Mouse (Mus musculus) stomach, embryonic 14.5 days (tissue): Measurements from ENCODE around the gene Ppp2r5d. TPM values are rescaled to one million over a fixed set of nuclear protein-coding genes. Genes with fewer than 3 reads are reported as not detected.

Experiments
- ATAC-seq: fragments of 200-750 bp; cut with Nextera tagmentation; 2 replicates; pipeline ENCODE4 v1.8.0; 2017; ENCODE audit warnings: low read depth, moderate TSS enrichment; ENCODE audit not compliant: insufficient number of reproducible peaks, insufficient read depth, low FRiP score
- H3K27ac ChIP-seq: fragments of 300-500 bp; sonication (generic); 2 replicates; pipeline ENCODE4 v1.5.1; 2014; ENCODE audit warnings: mild to moderate bottlenecking, low read length, moderate library complexity, mixed read lengths
- H3K27me3 ChIP-seq: fragments of 300-500 bp; sonication (generic); 2 replicates; pipeline ENCODE4 v1.6.1; 2014; ENCODE audit warnings: low read length, control low read depth, mixed read lengths; ENCODE audit not compliant: control insufficient read depth, insufficient read depth
- H3K36me3 ChIP-seq: fragments of 300-500 bp; sonication (generic); 2 replicates; pipeline ENCODE4 v1.6.1; 2014; ENCODE audit warnings: mild to moderate bottlenecking, control low read depth, low read length, moderate library complexity, mixed read lengths; ENCODE audit not compliant: control insufficient read depth, insufficient read depth
- H3K4me1 ChIP-seq: fragments of 300-500 bp; sonication (generic); 2 replicates; pipeline ENCODE4 v1.6.1; 2014; ENCODE audit warnings: low read length, control low read depth, mixed read lengths; ENCODE audit not compliant: control insufficient read depth, insufficient read depth
- H3K4me2 ChIP-seq: fragments of 300-500 bp; sonication (generic); replicated peaks from 2 replicates; pipeline ENCODE4 v1.6.1; 2014; ENCODE audit warnings: low read depth, low read length, control low read depth
- H3K4me3 ChIP-seq: fragments of 300-500 bp; sonication (generic); 2 replicates; pipeline ENCODE4 v1.5.1; 2014; ENCODE audit warnings: low read depth, low read length, control low read depth
- H3K9ac ChIP-seq: fragments of 300-500 bp; sonication (generic); replicated peaks from 2 replicates; pipeline ENCODE4 v1.6.1; 2014; ENCODE audit warnings: low read depth, mild to moderate bottlenecking, control low read depth, low read length, moderate library complexity, mixed read lengths
- H3K9me3 ChIP-seq: fragments of 300-500 bp; sonication (generic); 2 replicates; pipeline ENCODE4 v1.6.1; 2016; ENCODE audit warnings: low read depth, low read length, control low read depth; ENCODE audit not compliant: control insufficient read depth
- WGBS: fragments of 180-500 bp; shearing (Covaris S2); extraction: QIAGEN DNeasy Blood & Tissue Kit; methylation state at CpG from one replicate; pipeline ENCODE4 v1.1.7; 2014; 5-methylcytosine and 5-hydroxymethylcytosine counted together
- polyA plus RNA-seq: library from polyadenylated mRNA; unstranded; fragments of >200 nt; fragmentation: Nextera tagmentation; extraction: Ambion mirVana; gene quantifications from 2 replicates; pipeline ENCODE4 v1.2.1, GENCODE M21; 2014

Ppp2r5d gene
- polyA plus RNA-seq, 1 experiment from 2014 or later, result 77.5 TPM

- H3K27ac ChIP-seq, result no peak overlapping the region
- no peaks in the 10 kb centered on the region for H3K27me3 ChIP-seq
- H3K4me1 ChIP-seq, result peaks cover 22% of the 10 kb centered on the region
- no peak overlapping the region for H3K4me2 ChIP-seq
- no peak overlapping the region for H3K9ac ChIP-seq
- WGBS, result 86% methylated on average over 3 of the region's 3 CpGs
- H3K36me3 ChIP-seq, result peaks cover 11% of the 10 kb centered on the region; the same call in 1 of the 2 replicates
- ATAC-seq, result no peak
- no peak overlapping the region for H3K4me3 ChIP-seq
- H3K9me3 ChIP-seq, result no peaks in the 10 kb centered on the region
Measured at GRCm38 (mm10) chr17:46699912-46700311, 5.0 kb downstream of the Ppp2r5d start.

- no peak for ATAC-seq
- H3K4me1 ChIP-seq, result peaks cover 22% of the 10 kb centered on the region
- no peaks in the 10 kb centered on the region for H3K27me3 ChIP-seq
- no peak overlapping the region for H3K4me2 ChIP-seq
- no peak overlapping the region for H3K4me3 ChIP-seq
- no peaks in the 10 kb centered on the region for H3K9me3 ChIP-seq
- H3K27ac ChIP-seq, result no peak overlapping the region
- no peak overlapping the region for H3K9ac ChIP-seq
- WGBS, result 66% methylated on average over 5 of the region's 5 CpGs
- peaks cover 11% of the 10 kb centered on the region; the same call in 1 of the 2 replicates for H3K36me3 ChIP-seq
Measured at GRCm38 (mm10) chr17:46699245-46699644, 5.7 kb downstream of the Ppp2r5d start.

- no peak for ATAC-seq
- WGBS, result 86% methylated on average over 6 of the region's 6 CpGs
Measured at GRCm38 (mm10) chr17:46698515-46698914, 6.4 kb downstream of the Ppp2r5d start.

GRCm38 (mm10) chr17:46694517-46695063 lies 10.3 kb downstream of the Ppp2r5d start:
- no peaks in the 10 kb centered on the region for H3K27me3 ChIP-seq
- no peaks in the 10 kb centered on the region for H3K9me3 ChIP-seq
- H3K36me3 ChIP-seq, result peaks cover 6% of the 10 kb centered on the region; the same call in 1 of the 2 replicates
- H3K9ac ChIP-seq, result no peak overlapping the region
- WGBS, result 71% methylated on average over 1 of the region's 1 CpGs
- H3K4me3 ChIP-seq, result no peak overlapping the region
- no peak overlapping the region for H3K4me2 ChIP-seq
- H3K4me1 ChIP-seq, result no peaks in the 10 kb centered on the region
- ATAC-seq, result no peak
- H3K27ac ChIP-seq, result no peak overlapping the region

More at GRCm38 (mm10) chr17:46698515-46698914, 6.4 kb downstream of the Ppp2r5d start:
- Histone ChIP-seq H3K4me3 (no peak overlapping the region), H3K36me3 (peaks cover 11% of the 10 kb centered on the region; the same call in 1 of the 2 replicates), H3K9ac (no peak overlapping the region), H3K27ac (no peak overlapping the region), H3K4me1 (peaks cover 15% of the 10 kb centered on the region), H3K9me3 (no peaks in the 10 kb centered on the region), H3K27me3 (no peaks in the 10 kb centered on the region), H3K4me2 (no peak overlapping the region)

GRCm38 (mm10) chr17:46691390-46691789 lies 13.5 kb downstream of the Ppp2r5d start:
- H3K36me3 ChIP-seq, result peaks cover 14% of the 10 kb centered on the region
- no peaks in the 10 kb centered on the region for H3K27me3 ChIP-seq
- no peaks in the 10 kb centered on the region for H3K4me1 ChIP-seq
- WGBS, result 76% methylated on average over 2 of the region's 2 CpGs
- H3K4me2 ChIP-seq, result no peak overlapping the region
- H3K9me3 ChIP-seq, result no peaks in the 10 kb centered on the region
- no peak for ATAC-seq
- H3K4me3 ChIP-seq, result no peak overlapping the region
- H3K27ac ChIP-seq, result no peak overlapping the region
- H3K9ac ChIP-seq, result no peak overlapping the region

GRCm38 (mm10) chr17:46690665-46691064 lies 14.2 kb downstream of the Ppp2r5d start:
- ATAC-seq, result no peak
- H3K27me3 ChIP-seq, result no peaks in the 10 kb centered on the region
- 90% methylated on average over 12 of the region's 12 CpGs for WGBS
- H3K36me3 ChIP-seq, result peaks cover 22% of the 10 kb centered on the region
- H3K4me1 ChIP-seq, result no peaks in the 10 kb centered on the region
- H3K9me3 ChIP-seq, result no peaks in the 10 kb centered on the region
- H3K27ac ChIP-seq, result no peak overlapping the region
- no peak overlapping the region for H3K4me3 ChIP-seq
- H3K4me2 ChIP-seq, result no peak overlapping the region
- no peak overlapping the region for H3K9ac ChIP-seq

- 88% methylated on average over 6 of the region's 6 CpGs for WGBS
- peaks cover 53% of the 10 kb centered on the region for H3K36me3 ChIP-seq
Measured at GRCm38 (mm10) chr17:46685913-46686312, 19.0 kb downstream of the Ppp2r5d start.

GRCm38 (mm10) chr17:46682654-46683389 lies 22.1 kb downstream of the Ppp2r5d start:
- H3K27me3 ChIP-seq, result no peaks in the 10 kb centered on the region
- ATAC-seq, result no peak
- peaks cover 24% of the 10 kb centered on the region for H3K4me1 ChIP-seq
- peaks cover 53% of the 10 kb centered on the region for H3K36me3 ChIP-seq
- H3K9me3 ChIP-seq, result no peaks in the 10 kb centered on the region
- no peak overlapping the region for H3K4me2 ChIP-seq
- 82% methylated on average over 15 of the region's 16 CpGs for WGBS
- no peak overlapping the region for H3K9ac ChIP-seq
- H3K4me3 ChIP-seq, result no peak overlapping the region
- H3K27ac ChIP-seq, result no peak overlapping the region

More at GRCm38 (mm10) chr17:46685913-46686312, 19.0 kb downstream of the Ppp2r5d start:
- peaks cover 9% of the 10 kb centered on the region; the same call in 1 of the 2 replicates for H3K4me1 ChIP-seq
- H3K27ac ChIP-seq, result no peak overlapping the region
- no peak overlapping the region for H3K9ac ChIP-seq
- no peaks in the 10 kb centered on the region for H3K27me3 ChIP-seq
- no peak for ATAC-seq
- H3K4me3 ChIP-seq, result no peak overlapping the region
- H3K9me3 ChIP-seq, result no peaks in the 10 kb centered on the region
- no peak overlapping the region for H3K4me2 ChIP-seq
